Mouse (Mus musculus) stomach, postnatal 0 days (tissue): Measurements from ENCODE around the gene Stil. TPM values are rescaled to one million over a fixed set of nuclear protein-coding genes. Genes with fewer than 3 reads are reported as not detected.
"Not testable (repeated sequence)": the region's sequence is repeated elsewhere in the genome, so short reads cannot be mapped to it uniquely, and the experiment has no call there.

Experiments used
- ATAC-seq: fragments of 200-750 bp; cut with Nextera tagmentation; 2 replicates; pipeline ENCODE4 v1.8.0; 2017; ENCODE audit not compliant: low FRiP score, low TSS enrichment
- DNase-seq: peaks from one replicate; pipeline ENCODE4 v3.0.0-alpha.2; 2016; ENCODE audit warnings: low spot score
- H3K27ac ChIP-seq: fragments of 300-500 bp; sonication (generic); replicated peaks from 2 replicates; pipeline ENCODE4 v1.5.1; 2014; ENCODE audit warnings: mild to moderate bottlenecking, control low read depth
- H3K27me3 ChIP-seq: fragments of 300-500 bp; sonication (generic); 2 replicates; pipeline ENCODE4 v1.6.1; 2014; ENCODE audit warnings: low read length; ENCODE audit not compliant: control insufficient read depth, insufficient read depth
- H3K36me3 ChIP-seq: fragments of 300-500 bp; sonication (generic); 2 replicates; pipeline ENCODE4 v1.6.1; 2014; ENCODE audit warnings: low read length, mixed read lengths; ENCODE audit not compliant: control insufficient read depth, insufficient read depth
- H3K4me1 ChIP-seq: fragments of 300-500 bp; sonication (generic); replicated peaks from 2 replicates; pipeline ENCODE4 v1.6.1; 2014; ENCODE audit warnings: antibody characterized with exemption; ENCODE audit not compliant: control insufficient read depth, insufficient read depth
- H3K4me2 ChIP-seq: fragments of 300-500 bp; sonication (generic); replicated peaks from 2 replicates; pipeline ENCODE4 v1.6.1; 2014; ENCODE audit warnings: low read depth, mild to moderate bottlenecking, control low read depth, moderate library complexity
- H3K4me3 ChIP-seq: fragments of 300-500 bp; sonication (generic); 2 replicates; pipeline ENCODE4 v1.5.1; 2014; ENCODE audit warnings: low read depth, low read length, control low read depth
- H3K9ac ChIP-seq: fragments of 300-500 bp; sonication (generic); 2 replicates; pipeline ENCODE4 v1.6.1; 2014; ENCODE audit warnings: mild to moderate bottlenecking, low read length, control low read depth, mixed read lengths
- H3K9me3 ChIP-seq: fragments of 300-500 bp; sonication (generic); 2 replicates; pipeline ENCODE4 v1.6.1; 2016; ENCODE audit warnings: low read length; ENCODE audit not compliant: control insufficient read depth
- CTCF ChIP-seq: IDR thresholded peaks from 2 replicates; pipeline ENCODE4 v1.5.1; 2016; ENCODE audit warnings: antibody characterized with exemption, low read depth, mild to moderate bottlenecking, moderate library complexity
- EP300 ChIP-seq: optimal IDR thresholded peaks from 2 replicates; pipeline ENCODE3; 2016; ENCODE audit warnings: antibody characterized with exemption
- WGBS: fragments of 180-500 bp; shearing (Covaris S2); extraction: QIAGEN DNeasy Blood & Tissue Kit; methylation state at CpG from one replicate; pipeline ENCODE4 v1.1.7; 2014; 5-methylcytosine and 5-hydroxymethylcytosine counted together
- polyA plus RNA-seq: library from polyadenylated mRNA; unstranded; fragments of >200 nt; fragmentation: Nextera tagmentation; extraction: Ambion mirVana; gene quantifications from 2 replicates; pipeline ENCODE4 v1.2.1, GENCODE M21; 2015

Stil gene
- polyA plus RNA-seq = 1.7 and 1.8 TPM in 2 replicates

GRCm38 (mm10) chr4:114999773-115000428, at the start of gene Stil:
Gene Stil, plus strand, starts transcription at chr4:115000159.
- Histone ChIP-seq H3K4me1 (no peaks in the 10 kb centered on the region; the same call in 1 of the 2 replicates), H3K4me2 (peak within 1 kb of the TSS; percentile 77), H3K27me3 (no peaks in the 10 kb centered on the region), H3K9ac (peak within 1 kb of the TSS; percentile 72), H3K27ac (peak within 1 kb of the TSS; percentile 95), H3K4me3 (peak within 1 kb of the TSS; percentile 65), H3K36me3 (no peaks in the 10 kb centered on the region), H3K9me3 (no peaks in the 10 kb centered on the region)
- TF ChIP-seq CTCF = peak; percentile 39; the same call in 1 of the 2 replicates
- no peak for TF ChIP-seq EP300
- peak; percentile 98 for DNase-seq
- ATAC-seq = peak; percentile 100
- WGBS = under 1% methylated on average over 52 of the region's 52 CpGs

DNA sequence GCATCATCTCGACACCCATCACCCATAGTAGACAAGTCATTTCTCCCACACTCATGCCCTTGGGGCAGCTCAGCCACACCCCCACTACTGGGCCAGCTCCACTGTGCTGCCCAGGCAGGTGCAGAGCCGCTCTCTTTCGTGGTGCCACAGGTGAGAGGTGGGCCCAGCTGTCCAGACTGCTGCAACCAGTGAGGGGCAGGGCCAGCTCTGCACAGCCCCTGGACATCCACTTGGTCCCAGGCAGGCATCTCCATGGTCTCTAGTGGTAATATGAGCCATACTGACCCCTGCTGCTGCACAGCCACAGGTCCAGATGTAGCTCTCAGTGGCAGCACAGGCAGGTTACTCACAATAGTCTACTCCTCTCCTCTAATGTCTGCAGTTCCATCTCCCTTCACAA, 46.8 kb upstream of the Stil start:
- DNase-seq = no peak
- no peak for ATAC-seq
- Histone ChIP-seq H3K4me2 (no peak overlapping the region), H3K4me3 (no peak overlapping the region), H3K9me3 (no peaks in the 10 kb centered on the region), H3K36me3 (no peaks in the 10 kb centered on the region), H3K4me1 (no peaks in the 10 kb centered on the region), H3K9ac (no peak overlapping the region), H3K27me3 (no peaks in the 10 kb centered on the region), H3K27ac (no peak overlapping the region)
- TF ChIP-seq CTCF (no peak), EP300 (no peak)
- 66% methylated on average over 3 of the region's 3 CpGs for WGBS

- no peak for TF ChIP-seq EP300
- TF ChIP-seq CTCF = no peak
- H3K9me3 ChIP-seq = no peaks in the 10 kb centered on the region
- H3K4me3 ChIP-seq = no peak overlapping the region
- H3K27me3 ChIP-seq = no peaks in the 10 kb centered on the region
- no peaks in the 10 kb centered on the region for H3K4me1 ChIP-seq
- no peak overlapping the region for H3K4me2 ChIP-seq
- no peak overlapping the region for H3K9ac ChIP-seq
- no peak overlapping the region for H3K27ac ChIP-seq
- no peak for DNase-seq
- no peak for ATAC-seq
- 0 out of 2 replicates have a peak, but pooled peaks cover 2% of the 10 kb centered on the region for H3K36me3 ChIP-seq
Measured at GRCm38 (mm10) chr4:114957403-114957802, 42.6 kb upstream of the Stil start.

- Histone ChIP-seq H3K27ac (no peak overlapping the region), H3K36me3 (0 out of 2 replicates have a peak, but pooled peaks cover 2% of the 10 kb centered on the region), H3K4me1 (no peaks in the 10 kb centered on the region), H3K27me3 (no peaks in the 10 kb centered on the region), H3K9ac (no peak overlapping the region), H3K9me3 (no peaks in the 10 kb centered on the region), H3K4me3 (no peak overlapping the region), H3K4me2 (no peak overlapping the region)
- 65% methylated on average over 2 of the region's 2 CpGs for WGBS
- no peak for TF ChIP-seq EP300
- TF ChIP-seq CTCF = no peak
- no peak for DNase-seq
- no peak for ATAC-seq
Measured at GRCm38 (mm10) chr4:114958231-114958630, 41.7 kb upstream of the Stil start.

- ATAC-seq = no peak
- 92% methylated on average over 4 of the region's 4 CpGs for WGBS
Measured at GRCm38 (mm10) chr4:114958786-114959185, 41.2 kb upstream of the Stil start.

GRCm38 (mm10) chr4:114959533-114959932, 40.4 kb upstream of the Stil start:
- TF ChIP-seq CTCF (no peak), EP300 (no peak)
- no peak for ATAC-seq
- Histone ChIP-seq H3K4me2 (no peak overlapping the region), H3K4me3 (no peak overlapping the region), H3K9me3 (no peaks in the 10 kb centered on the region), H3K4me1 (no peaks in the 10 kb centered on the region), H3K36me3 (0 out of 2 replicates have a peak, but pooled peaks cover 2% of the 10 kb centered on the region), H3K27ac (no peak overlapping the region), H3K27me3 (no peaks in the 10 kb centered on the region), H3K9ac (no peak overlapping the region)
- 73% methylated on average over 2 of the region's 2 CpGs for WGBS
- DNase-seq = no peak

More at GRCm38 (mm10) chr4:114958786-114959185, 41.2 kb upstream of the Stil start:
- H3K27ac ChIP-seq = no peak overlapping the region
- H3K4me3 ChIP-seq = no peak overlapping the region
- H3K9ac ChIP-seq = no peak overlapping the region
- no peaks in the 10 kb centered on the region for H3K9me3 ChIP-seq
- 0 out of 2 replicates have a peak, but pooled peaks cover 2% of the 10 kb centered on the region for H3K36me3 ChIP-seq
- H3K4me1 ChIP-seq = no peaks in the 10 kb centered on the region
- TF ChIP-seq CTCF (no peak), EP300 (no peak)
- H3K27me3 ChIP-seq = no peaks in the 10 kb centered on the region
- H3K4me2 ChIP-seq = no peak overlapping the region
- no peak for DNase-seq

- H3K36me3 ChIP-seq, H3K4me2 ChIP-seq, H3K9me3 ChIP-seq, H3K27me3 ChIP-seq, H3K4me1 ChIP-seq, H3K4me3 ChIP-seq, H3K27ac ChIP-seq, DNase-seq, ATAC-seq, H3K9ac ChIP-seq: not testable (repeated sequence)
- WGBS = 45% methylated on average over 2 of the region's 2 CpGs
Measured at GRCm38 (mm10) chr4:114960881-114961280, 39.1 kb upstream of the Stil start.
